ENCODE assay signal across 7 mouse cellular contexts in the genomic region with DNA sequence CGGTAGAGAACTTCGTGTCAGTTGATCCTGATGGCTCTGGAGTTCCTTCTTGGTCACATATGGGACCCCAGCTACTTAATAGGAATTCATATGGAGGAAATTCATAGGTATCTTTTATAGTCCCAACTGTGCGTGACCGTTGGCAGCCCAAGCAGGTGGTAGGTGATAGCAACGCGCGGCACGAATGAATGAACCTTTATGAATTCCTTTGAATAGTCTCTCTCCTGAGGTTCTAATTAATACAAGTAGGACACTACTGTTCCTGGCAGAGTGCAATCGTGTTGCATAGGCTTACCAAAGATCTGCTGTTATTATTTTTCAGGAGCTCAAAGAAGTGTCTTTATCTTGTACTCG. TPM values are rescaled to one million over a fixed set of nuclear protein-coding genes. Genes with fewer than 3 reads are reported as not detected.
DNase-seq lines count a peak whose midpoint lies in the region; ATAC-seq and TF ChIP-seq lines count a peak whose summit lies in the region.

No protein-coding gene starts in this region.

- peak overlapping the region; percentile 71 for H3K4me2 ChIP-seq in forebrain, embryonic 11.5 days (ENCODE audit: low read depth, low read length, severe bottlenecking)
- peak overlapping the region; percentile 73 for H3K4me2 ChIP-seq in stomach, embryonic 16.5 days (ENCODE audit: low read depth, low read length)

- ATAC-seq in forebrain, embryonic 11.5 days (replicated peaks; ENCODE audit: low FRiP score) = no peak
- ATAC-seq in stomach, embryonic 16.5 days (ENCODE audit: insufficient read depth, low FRiP score) = no peak
- no peak for ATAC-seq in activated CD4-positive, CD25-positive, alpha-beta regulatory T cell, adult 4 months

- TF ChIP-seq CTCF in liver, adult 2 months (IDR thresholded peaks at IDR 0.05; ENCODE audit: low read depth, low read length) = no peak

- peaks cover 3% of the 10 kb centered on the region; the same call in 1 of the 2 replicates for H3K79me2 ChIP-seq in liver, adult 2 months (ENCODE audit: control insufficient read depth, insufficient read depth, low read length)

- peak overlapping the region; percentile 79 for H3K9ac ChIP-seq in forebrain, embryonic 11.5 days (ENCODE audit: low read length)
- peak overlapping the region; percentile 64 for H3K9ac ChIP-seq in liver, adult 2 months (ENCODE audit: low read depth, low read length)
- peak overlapping the region; percentile 86 for H3K9ac ChIP-seq in stomach, embryonic 16.5 days (ENCODE audit: low read length)

- peak overlapping the region; percentile 78 for H3K4me3 ChIP-seq in forebrain, embryonic 11.5 days (ENCODE audit: low read depth, low read length)
- H3K4me3 ChIP-seq in liver, adult 2 months (ENCODE audit: insufficient read depth, low read depth, low read length) = peak overlapping the region; percentile 92
- peak overlapping the region; percentile 75 for H3K4me3 ChIP-seq in stomach, embryonic 16.5 days (replicated peaks; ENCODE audit: low read length)

- no peak for TF ChIP-seq POLR2A in liver, adult 2 months (IDR thresholded peaks at IDR 0.05; ENCODE audit: extremely low read depth, insufficient read depth, low read length)

- H3K27me3 ChIP-seq in forebrain, embryonic 11.5 days (ENCODE audit: control insufficient read depth, insufficient read depth, low read length) = no peaks in the 10 kb centered on the region
- H3K27me3 ChIP-seq in liver, adult 2 months (ENCODE audit: control insufficient read depth, insufficient read depth, low read length) = no peaks in the 10 kb centered on the region
- no peaks in the 10 kb centered on the region for H3K27me3 ChIP-seq in stomach, embryonic 16.5 days (ENCODE audit: control insufficient read depth, insufficient read depth, low read length)

- WGBS in forebrain, embryonic 11.5 days = 26% methylated on average over 10 of the region's 10 CpGs
- 8% methylated on average over 10 of the region's 10 CpGs for WGBS in liver, adult 2 months
- WGBS in stomach, embryonic 16.5 days = 18% methylated on average over 10 of the region's 10 CpGs

- no peaks in the 10 kb centered on the region for H3K36me3 ChIP-seq in forebrain, embryonic 11.5 days (ENCODE audit: control insufficient read depth, insufficient read depth, low read length)
- H3K36me3 ChIP-seq in liver, adult 2 months (ENCODE audit: control insufficient read depth, insufficient read depth, low read length) = peaks cover 16% of the 10 kb centered on the region
- H3K36me3 ChIP-seq in stomach, embryonic 16.5 days (ENCODE audit: control insufficient read depth, insufficient read depth, low read length) = no peaks in the 10 kb centered on the region

- no peak overlapping the region for H3K27ac ChIP-seq in forebrain, embryonic 11.5 days (ENCODE audit: low read depth, low read length)
- peak overlapping the region; percentile 8; the same call in 1 of the 2 replicates for H3K27ac ChIP-seq in liver, adult 2 months (replicated peaks; ENCODE audit: insufficient read depth, low read depth, low read length)
- no peak overlapping the region for H3K27ac ChIP-seq in stomach, embryonic 16.5 days (ENCODE audit: low read length)

- DNase-seq in right cerebral cortex, postnatal 10 days (ENCODE audit: low spot score in 2 of 2) = peak; percentile 24 to 34
- no peak for DNase-seq in right cerebral cortex, adult 2 months (ENCODE audit: low spot score in 2 of 2)
- no peak for DNase-seq in forebrain, embryonic 11.5 days (ENCODE audit: low spot score)
- peak; percentile 14 for DNase-seq in liver, adult 2 months (ENCODE audit: extremely low read depth, low read depth, low spot score)
- DNase-seq in kidney, postnatal 25 days = no peak

- no peaks in the 10 kb centered on the region for H3K4me1 ChIP-seq in forebrain, embryonic 11.5 days (replicated peaks; ENCODE audit: control insufficient read depth, insufficient read depth, low read length)
- peaks cover 3% of the 10 kb centered on the region; the same call in 1 of the 2 replicates for H3K4me1 ChIP-seq in liver, adult 2 months (ENCODE audit: control insufficient read depth, insufficient read depth, low read length)
- H3K4me1 ChIP-seq in stomach, embryonic 16.5 days (ENCODE audit: control insufficient read depth, insufficient read depth, low read length) = peaks cover 9% of the 10 kb centered on the region

- H3K9me3 ChIP-seq in forebrain, embryonic 11.5 days (ENCODE audit: control insufficient read depth, low read length) = no peaks in the 10 kb centered on the region
- H3K9me3 ChIP-seq in stomach, embryonic 16.5 days (replicated peaks; ENCODE audit: control insufficient read depth, low read length) = no peaks in the 10 kb centered on the region

RNA-seq across cellular contexts. Expression of a gene that starts 0.6 kb away (rescaled TPM):
- 37.1 and 41.2 TPM in 2 replicates for polyA plus RNA-seq in forebrain, embryonic 11.5 days (2014; fragmentation: Nextera tagmentation; extraction: Ambion mirVana)
- 23.8 and 23.9 TPM in 2 replicates for total RNA-seq in liver, adult 2 months (2014; rRNA removed)
- polyA plus RNA-seq in liver, adult 2 months (2012; rRNA removed) = 6.4 and 6.5 TPM in 2 replicates
- 34.7 and 37.5 TPM in 2 replicates for polyA plus RNA-seq in stomach, embryonic 16.5 days (2015; fragmentation: Nextera tagmentation; extraction: Ambion mirVana)
- polyA plus RNA-seq in activated CD4-positive, CD25-positive, alpha-beta regulatory T cell, adult 4 months (2017; shearing (Covaris generic)) = 10 to 100 TPM; 59.1 to 69.0 TPM

RNA-seq across cellular contexts. Expression of a gene that starts 21.6 kb away (rescaled TPM):
- 178 and 179 TPM in 2 replicates for polyA plus RNA-seq in forebrain, embryonic 11.5 days (2014; fragmentation: Nextera tagmentation; extraction: Ambion mirVana)
- 57.9 and 65.8 TPM in 2 replicates for total RNA-seq in liver, adult 2 months (2014; rRNA removed)
- 16.5 and 17.7 TPM in 2 replicates for polyA plus RNA-seq in liver, adult 2 months (2012; rRNA removed)
- 128 and 129 TPM in 2 replicates for polyA plus RNA-seq in stomach, embryonic 16.5 days (2015; fragmentation: Nextera tagmentation; extraction: Ambion mirVana)
- polyA plus RNA-seq in activated CD4-positive, CD25-positive, alpha-beta regulatory T cell, adult 4 months (2017; shearing (Covaris generic)) = 100 to 1,000 TPM; 111 to 134 TPM

RNA-seq across cellular contexts. Expression of a gene that starts 49.3 kb away (rescaled TPM):
- polyA plus RNA-seq in forebrain, embryonic 11.5 days (2014; fragmentation: Nextera tagmentation; extraction: Ambion mirVana) = 11.9 and 13.4 TPM in 2 replicates
- total RNA-seq in liver, adult 2 months (2014; rRNA removed) = 0.47 and 0.55 TPM in 2 replicates
- polyA plus RNA-seq in liver, adult 2 months (2012; rRNA removed) = 0.11 TPM in 1 of 2 replicates, not detected in the other
- polyA plus RNA-seq in stomach, embryonic 16.5 days (2015; fragmentation: Nextera tagmentation; extraction: Ambion mirVana) = 5.5 and 5.7 TPM in 2 replicates
- 1 to 10 TPM; 2.5 to 2.9 TPM for polyA plus RNA-seq in activated CD4-positive, CD25-positive, alpha-beta regulatory T cell, adult 4 months (2017; shearing (Covaris generic))

RNA-seq across cellular contexts. Expression of a gene that starts 56.2 kb away (rescaled TPM):
- polyA plus RNA-seq in forebrain, embryonic 11.5 days (2014; fragmentation: Nextera tagmentation; extraction: Ambion mirVana) = 4.3 and 4.7 TPM in 2 replicates
- total RNA-seq in liver, adult 2 months (2014; rRNA removed) = 0.09 and 0.27 TPM in 2 replicates
- polyA plus RNA-seq in liver, adult 2 months (2012; rRNA removed) = 0.02 TPM in 1 of 2 replicates, not detected in the other
- polyA plus RNA-seq in stomach, embryonic 16.5 days (2015; fragmentation: Nextera tagmentation; extraction: Ambion mirVana) = 0.79 and 1.1 TPM in 2 replicates
- 1 to 10 TPM in 1 of 2 experiments, under 1 TPM in 1; 0.94 to 1.4 TPM for polyA plus RNA-seq in activated CD4-positive, CD25-positive, alpha-beta regulatory T cell, adult 4 months (2017; shearing (Covaris generic))

Comparison
In these comparisons a context has a peak if more than half of its experiments do, and no peak if none do; other contexts are left out.
1. DNase-seq: peak in right cerebral cortex, postnatal 10 days (2 of 2) and liver, adult 2 months (single experiment); none in right cerebral cortex, adult 2 months (0 of 2), forebrain, embryonic 11.5 days (single experiment) and kidney, postnatal 25 days (0 of 2).
2. Peak in every context shown above with its lines, with median percentiles within 50 percentile points of each other: H3K4me3 ChIP-seq and H3K9ac ChIP-seq.